Comparison of ENCODE assay signal across 14 mouse cellular contexts in the genomic region with DNA sequence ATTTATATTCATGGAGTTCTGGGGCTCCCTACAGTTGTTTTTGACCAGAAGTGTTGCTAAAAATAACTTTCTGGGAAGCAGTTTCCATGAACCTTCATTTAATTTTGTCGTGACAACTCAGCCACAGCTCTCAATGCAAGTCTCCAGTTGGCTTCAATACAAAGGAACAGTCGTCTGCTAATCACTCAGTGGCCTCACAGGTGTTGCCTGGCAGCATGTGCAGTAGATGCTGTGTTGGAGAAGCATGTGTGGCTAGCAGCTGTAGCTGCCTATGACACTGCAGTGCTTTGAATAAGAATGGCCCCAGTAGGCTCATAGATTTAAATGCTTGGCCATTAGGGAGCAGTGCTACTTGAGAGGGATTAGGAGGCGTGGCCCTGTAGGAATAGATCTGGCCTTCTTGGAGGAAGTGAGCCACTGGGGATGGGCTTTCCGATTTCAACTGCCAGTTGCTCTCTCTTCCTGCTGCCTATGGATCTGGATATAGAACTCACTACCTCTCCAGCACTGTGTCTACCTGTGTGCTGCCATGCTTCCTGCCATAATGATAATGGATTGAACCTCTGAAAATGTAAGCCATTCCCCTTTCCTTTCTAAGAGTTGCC.
DNase-seq lines count a peak whose midpoint lies in the region; ATAC-seq lines count a peak whose summit lies in the region.
"Had no signal": no experiment of that assay in that cellular context is flagged by ENCODE, and none has a peak within 500 bp of the region (broad histone marks: within the 10 kb centered on the region; RNA-seq: fewer than 3 reads in every experiment).

No protein-coding gene starts in this region.

- H3K4me1 ChIP-seq in heart, embryonic 10.5 days: peaks cover 31% of the 10 kb centered on the region
- H3K4me1 ChIP-seq in lung, embryonic 15.5 days: peaks cover 37% of the 10 kb centered on the region
- H3K4me1 ChIP-seq in embryonic facial prominence, embryonic 12.5 days: peaks cover 19% of the 10 kb centered on the region
- H3K4me1 ChIP-seq in limb, embryonic 11.5 days (ENCODE audit: control insufficient read depth, insufficient read depth, low read length): peaks cover 5% of the 10 kb centered on the region; the same call in 1 of the 2 replicates
- H3K4me1 ChIP-seq in neural tube, embryonic 15.5 days: peaks cover 4% of the 10 kb centered on the region; the same call in 1 of the 2 replicates

- no peaks in the 10 kb centered on the region for H3K9me3 ChIP-seq in heart, embryonic 10.5 days
- H3K9me3 ChIP-seq in lung, embryonic 15.5 days: no peaks in the 10 kb centered on the region
- H3K9me3 ChIP-seq in embryonic facial prominence, embryonic 12.5 days: 0 out of 2 replicates have a peak, but pooled peaks cover 3% of the 10 kb centered on the region
- H3K9me3 ChIP-seq in limb, embryonic 11.5 days (ENCODE audit: control insufficient read depth, low read length): no peaks in the 10 kb centered on the region
- no peaks in the 10 kb centered on the region for H3K9me3 ChIP-seq in neural tube, embryonic 15.5 days (replicated peaks)

- no peak for DNase-seq in heart, embryonic 10.5 days (ENCODE audit: low spot score)
- DNase-seq in heart, postnatal 14 days: no peak
- no peak for DNase-seq in lung, postnatal 4 days
- DNase-seq in limb, embryonic 11.5 days (ENCODE audit: low spot score): peak; percentile 22
- no peak for DNase-seq in cerebellum, postnatal 4 days (ENCODE audit: low spot score in 2 of 2)
- DNase-seq: cerebellum, adult 11 months; gastrocnemius, postnatal 10 days; kidney, postnatal 4 days; lung, postnatal 10 days; thymus, postnatal 25 days had no signal

- no peaks in the 10 kb centered on the region for H3K27me3 ChIP-seq in heart, embryonic 10.5 days (ENCODE audit: insufficient read depth, poor library complexity, severe bottlenecking)
- no peaks in the 10 kb centered on the region for H3K27me3 ChIP-seq in lung, embryonic 15.5 days
- no peaks in the 10 kb centered on the region for H3K27me3 ChIP-seq in embryonic facial prominence, embryonic 12.5 days
- H3K27me3 ChIP-seq in limb, embryonic 11.5 days (ENCODE audit: control insufficient read depth, insufficient read depth, low read length): no peaks in the 10 kb centered on the region
- H3K27me3 ChIP-seq in neural tube, embryonic 15.5 days (replicated peaks): no peaks in the 10 kb centered on the region

- no peak overlapping the region for H3K4me3 ChIP-seq in heart, embryonic 10.5 days
- no peak overlapping the region for H3K4me3 ChIP-seq in lung, embryonic 15.5 days
- no peak overlapping the region for H3K4me3 ChIP-seq in embryonic facial prominence, embryonic 12.5 days
- no peak overlapping the region for H3K4me3 ChIP-seq in limb, embryonic 11.5 days (ENCODE audit: low read depth, low read length)
- no peak overlapping the region for H3K4me3 ChIP-seq in neural tube, embryonic 15.5 days (replicated peaks)

- H3K9ac ChIP-seq in lung, embryonic 15.5 days: no peak overlapping the region
- H3K9ac ChIP-seq in embryonic facial prominence, embryonic 12.5 days: no peak overlapping the region
- H3K9ac ChIP-seq in limb, embryonic 11.5 days (ENCODE audit: low read length): no peak overlapping the region
- no peak overlapping the region for H3K9ac ChIP-seq in neural tube, embryonic 15.5 days (replicated peaks)

- no peak overlapping the region for H3K4me2 ChIP-seq in lung, embryonic 15.5 days
- H3K4me2 ChIP-seq in embryonic facial prominence, embryonic 12.5 days (replicated peaks): no peak overlapping the region
- H3K4me2 ChIP-seq in limb, embryonic 11.5 days (ENCODE audit: low read depth, severe bottlenecking): no peak overlapping the region
- no peak overlapping the region for H3K4me2 ChIP-seq in neural tube, embryonic 15.5 days

- H3K27ac ChIP-seq in heart, embryonic 10.5 days: peak overlapping the region; percentile 47; the same call in 1 of the 2 replicates
- peak overlapping the region; percentile 60 for H3K27ac ChIP-seq in lung, embryonic 15.5 days
- peak overlapping the region; percentile 70 for H3K27ac ChIP-seq in embryonic facial prominence, embryonic 12.5 days
- H3K27ac ChIP-seq in limb, embryonic 11.5 days (replicated peaks; ENCODE audit: low read depth, low read length): no peak overlapping the region
- H3K27ac ChIP-seq in neural tube, embryonic 15.5 days (replicated peaks): no peak overlapping the region

- no peaks in the 10 kb centered on the region for H3K36me3 ChIP-seq in heart, embryonic 10.5 days
- H3K36me3 ChIP-seq in lung, embryonic 15.5 days: no peaks in the 10 kb centered on the region
- H3K36me3 ChIP-seq in embryonic facial prominence, embryonic 12.5 days: no peaks in the 10 kb centered on the region
- no peaks in the 10 kb centered on the region for H3K36me3 ChIP-seq in limb, embryonic 11.5 days (ENCODE audit: control insufficient read depth, insufficient read depth, low read length)
- H3K36me3 ChIP-seq in neural tube, embryonic 15.5 days: no peaks in the 10 kb centered on the region

- intact Hi-C loops in heart, postnatal 14 days (cut with DNase I): no loop called here

- 53% methylated on average over 4 of the region's 4 CpGs for WGBS in heart, embryonic 10.5 days
- WGBS in lung, embryonic 15.5 days: 56% methylated on average over 4 of the region's 4 CpGs
- WGBS in embryonic facial prominence, embryonic 12.5 days: 69% methylated on average over 4 of the region's 4 CpGs
- WGBS in limb, embryonic 11.5 days: 73% methylated on average over 4 of the region's 4 CpGs
- WGBS in neural tube, embryonic 15.5 days: 47% methylated on average over 4 of the region's 4 CpGs

- no peak; the same call in 1 of the 2 replicates for ATAC-seq in lung, embryonic 15.5 days (ENCODE audit: borderline replicate concordance, extremely low read depth, low FRiP score, low TSS enrichment)
- ATAC-seq in embryonic facial prominence, embryonic 12.5 days (ENCODE audit: insufficient number of reproducible peaks, insufficient read depth, low FRiP score, low TSS enrichment): no peak
- ATAC-seq in limb, embryonic 11.5 days (ENCODE audit: insufficient number of reproducible peaks, low FRiP score, low TSS enrichment, low read depth): no peak
- ATAC-seq in neural tube, embryonic 15.5 days (ENCODE audit: low FRiP score): no peak
- ATAC-seq: inflammation-experienced regulatory T-cells, adult 6 months had no signal

Comparison
In these comparisons a context has a peak if more than half of its experiments do, and no peak if none do; other contexts are left out.
1. H3K27ac ChIP-seq: peak in heart, embryonic 10.5 days (single experiment), lung, embryonic 15.5 days (single experiment) and embryonic facial prominence, embryonic 12.5 days (single experiment); none in limb, embryonic 11.5 days (single experiment) and neural tube, embryonic 15.5 days (single experiment).